Mouse (Mus musculus) brain, embryonic 14.5 days (tissue): ENCODE measurements around the gene Fanca.

Source experiments
- CTCF ChIP-seq: fragments of 200-500 bp; IDR thresholded peaks from 2 replicates; pipeline ENCODE4 v1.5.1; 2012; ENCODE audit warnings: inconsistent platforms, mild to moderate bottlenecking, moderate library complexity, borderline replicate concordance; ENCODE audit not compliant: insufficient read depth, insufficient read length; ENCODE audit errors: extremely low read depth
- POLR2A ChIP-seq: fragments of 200-500 bp; IDR thresholded peaks from 2 replicates; pipeline ENCODE4 v1.6.1; 2012; ENCODE audit warnings: mild to moderate bottlenecking, inconsistent platforms, borderline replicate concordance; ENCODE audit not compliant: poor library complexity, insufficient read depth, insufficient read length, severe bottlenecking; ENCODE audit errors: extremely low read depth

- TF ChIP-seq CTCF, result no peak
- TF ChIP-seq POLR2A, result no peak
Measured at GRCm38 (mm10) chr8:123348237-123348843, 30.0 kb upstream of the Fanca start.
